9 mouse cellular contexts compared by ENCODE assay signal in the genomic region with DNA sequence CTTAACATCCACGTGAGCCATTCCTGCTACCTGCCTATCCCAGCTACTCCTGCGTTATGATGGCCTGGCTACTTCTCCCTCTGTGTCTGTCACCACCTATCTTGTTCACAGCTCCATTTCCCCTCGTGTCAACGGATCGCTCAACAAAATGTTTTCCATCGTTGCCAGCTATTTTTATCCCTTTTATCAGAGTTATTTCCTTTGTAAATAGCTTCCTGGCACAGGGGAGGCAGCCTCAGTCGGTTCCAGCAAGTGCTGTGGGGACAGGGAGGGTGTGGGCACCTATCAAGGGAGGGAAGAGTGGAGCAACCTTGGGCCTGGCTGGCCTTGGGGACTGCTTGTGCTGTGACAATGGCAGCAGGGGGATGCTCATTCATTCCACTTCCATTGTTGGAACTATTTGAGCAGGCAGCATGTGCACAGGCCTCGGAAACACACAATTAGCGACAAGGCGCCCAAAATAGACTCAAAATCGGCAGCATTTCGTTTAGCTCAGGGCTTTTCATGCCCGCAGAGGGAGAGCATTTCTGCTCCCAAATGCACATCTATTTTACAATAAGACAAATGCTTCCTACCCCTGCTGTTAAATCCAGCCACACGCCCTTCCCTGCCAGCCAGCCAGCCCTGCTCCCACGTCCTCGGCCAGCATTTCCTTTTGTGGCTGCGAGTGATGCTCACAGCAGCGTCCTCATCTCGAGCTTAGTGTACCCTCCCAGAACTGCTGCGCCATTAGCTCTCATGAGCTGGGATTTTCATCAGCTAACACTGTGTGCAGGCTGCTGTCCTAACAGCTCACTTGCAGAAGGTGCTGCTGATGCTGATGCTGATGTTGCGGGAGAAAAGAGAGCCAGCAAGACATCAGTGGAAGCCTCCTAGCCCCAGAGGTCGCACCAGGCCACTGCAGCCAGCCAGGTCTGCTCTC.
A peak's percentile ranks its signal among the peaks of the same experiment; 100 is the strongest.
DNase-seq lines count a peak whose midpoint lies in the region; ATAC-seq lines count a peak whose summit lies in the region.
"Had no signal": no experiment of that assay in that cellular context is flagged by ENCODE, and none has a peak within 500 bp of the region (broad histone marks: within the 10 kb centered on the region; RNA-seq: fewer than 3 reads in every experiment).

No protein-coding gene starts in this region.

- no peaks in the 10 kb centered on the region for H3K36me3 ChIP-seq in heart, embryonic 10.5 days
- H3K36me3 ChIP-seq in lung, embryonic 15.5 days = no peaks in the 10 kb centered on the region

- no peaks in the 10 kb centered on the region for H3K27me3 ChIP-seq in heart, embryonic 10.5 days (ENCODE audit: insufficient read depth, poor library complexity, severe bottlenecking)
- no peaks in the 10 kb centered on the region for H3K27me3 ChIP-seq in lung, embryonic 15.5 days
- H3K27me3 ChIP-seq: Patski had no signal

- peak; percentile 24 for DNase-seq in ES-CJ7 (ENCODE audit: low read depth, low spot score)
- DNase-seq in cerebellum, adult 18-20 months = peak; percentile 42 to 47
- DNase-seq in heart, embryonic 10.5 days (ENCODE audit: low spot score) = peak; percentile 88
- DNase-seq in kidney, postnatal 14 days = peak; percentile 32
- DNase-seq in right cerebral cortex, postnatal 36 days (ENCODE audit: low spot score in 2 of 2) = peak; percentile 69 to 83
- DNase-seq in ovary, postnatal 14 days (ENCODE audit: low spot score) = no peak

- H3K27ac ChIP-seq in heart, embryonic 10.5 days = peak overlapping the region; percentile 80
- H3K27ac ChIP-seq in lung, embryonic 15.5 days = peak overlapping the region; percentile 48

- H3K9ac ChIP-seq in lung, embryonic 15.5 days = no peak overlapping the region

- peaks cover 19% of the 10 kb centered on the region for H3K4me1 ChIP-seq in heart, embryonic 10.5 days
- H3K4me1 ChIP-seq in lung, embryonic 15.5 days = peaks cover 17% of the 10 kb centered on the region

- no peak overlapping the region for H3K4me3 ChIP-seq in heart, embryonic 10.5 days
- no peak overlapping the region for H3K4me3 ChIP-seq in lung, embryonic 15.5 days

- H3K4me2 ChIP-seq in lung, embryonic 15.5 days = no peak overlapping the region; the same call in 1 of the 2 replicates

- ATAC-seq in lung, embryonic 15.5 days (ENCODE audit: borderline replicate concordance, extremely low read depth, low FRiP score, low TSS enrichment) = peak; percentile 79
- no peak for ATAC-seq in megakaryocyte-erythroid progenitor cell, adult 5-6 weeks (replicated peaks; ENCODE audit: low FRiP score, low TSS enrichment, poor library complexity, severe bottlenecking)
- ATAC-seq: Patski had no signal

- no peaks in the 10 kb centered on the region for H3K9me3 ChIP-seq in heart, embryonic 10.5 days
- no peaks in the 10 kb centered on the region for H3K9me3 ChIP-seq in lung, embryonic 15.5 days

- 35% methylated on average over 22 of the region's 22 CpGs for WGBS in heart, embryonic 10.5 days
- 31% methylated on average over 22 of the region's 22 CpGs for WGBS in lung, embryonic 15.5 days
